In the genomic region with DNA sequence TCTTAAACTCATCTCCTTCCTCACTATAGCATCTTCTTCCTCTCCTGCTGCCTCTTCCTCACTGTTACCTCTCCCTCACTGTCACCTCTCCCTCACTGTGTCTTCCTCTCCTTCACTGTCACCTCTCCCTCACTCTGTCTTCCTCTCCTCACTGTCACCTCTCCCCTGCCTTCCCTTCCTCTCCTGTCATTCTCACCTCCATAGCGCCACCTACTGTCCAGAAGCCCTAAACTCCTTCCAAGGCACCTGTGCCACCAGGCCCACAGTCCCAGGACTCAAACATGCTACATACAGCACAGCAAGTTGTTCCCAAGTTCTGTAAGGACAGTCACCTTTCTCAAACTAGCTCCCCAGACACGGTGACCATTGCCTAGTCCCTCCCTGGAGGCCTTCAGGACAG, we compare ENCODE assay signal across 9 mouse cellular contexts. TPM values are rescaled to one million over a fixed set of nuclear protein-coding genes. Genes with fewer than 3 reads are reported as not detected.
DNase-seq lines count a peak whose midpoint lies in the region; ATAC-seq and TF ChIP-seq lines count a peak whose summit lies in the region.
"Had no signal": no experiment of that assay in that cellular context is flagged by ENCODE, and none has a peak within 500 bp of the region (broad histone marks: within the 10 kb centered on the region; RNA-seq: fewer than 3 reads in every experiment).

No protein-coding gene starts in this region.

- H3K9ac ChIP-seq in heart, embryonic 16.5 days (ENCODE audit: low read length), result no peak overlapping the region
- H3K9ac ChIP-seq in lung, embryonic 14.5 days, result no peak overlapping the region
- H3K9ac ChIP-seq: limb, embryonic 12.5 days had no signal

- no peaks in the 10 kb centered on the region for H3K9me3 ChIP-seq in heart, embryonic 16.5 days (replicated peaks; ENCODE audit: control insufficient read depth, low read length)
- no peaks in the 10 kb centered on the region for H3K9me3 ChIP-seq in lung, embryonic 14.5 days (ENCODE audit: low read depth, low read length)
- H3K9me3 ChIP-seq: limb, embryonic 12.5 days had no signal

- no peak overlapping the region for H3K4me2 ChIP-seq in heart, embryonic 16.5 days (ENCODE audit: low read depth, low read length)
- no peak overlapping the region for H3K4me2 ChIP-seq in lung, embryonic 14.5 days
- H3K4me2 ChIP-seq: limb, embryonic 12.5 days had no signal

- ATAC-seq in heart, embryonic 16.5 days (replicated peaks; ENCODE audit: extremely low read depth, insufficient read depth, low FRiP score), result peak; percentile 59; the same call in 1 of the 2 replicates
- peak; percentile 8; the same call in 1 of the 2 replicates for ATAC-seq in lung, embryonic 14.5 days (ENCODE audit: insufficient read depth)

- no peak overlapping the region for H3K4me3 ChIP-seq in heart, embryonic 16.5 days (ENCODE audit: low read length)
- H3K4me3 ChIP-seq in lung, embryonic 14.5 days (ENCODE audit: low read depth, low read length), result no peak overlapping the region
- H3K4me3 ChIP-seq: limb, embryonic 12.5 days had no signal

- H3K4me1 ChIP-seq in heart, embryonic 16.5 days (ENCODE audit: control insufficient read depth, insufficient read depth, low read length), result peaks cover 5% of the 10 kb centered on the region; the same call in 1 of the 2 replicates
- H3K4me1 ChIP-seq in lung, embryonic 14.5 days (ENCODE audit: insufficient read depth), result no peaks in the 10 kb centered on the region

- H3K36me3 ChIP-seq in heart, embryonic 16.5 days (ENCODE audit: control insufficient read depth, insufficient read depth), result no peaks in the 10 kb centered on the region
- no peaks in the 10 kb centered on the region for H3K36me3 ChIP-seq in lung, embryonic 14.5 days (ENCODE audit: insufficient read depth)
- H3K36me3 ChIP-seq: limb, embryonic 12.5 days had no signal

- no peaks in the 10 kb centered on the region for H3K27me3 ChIP-seq in heart, embryonic 16.5 days (ENCODE audit: control insufficient read depth, insufficient read depth, low read length)
- H3K27me3 ChIP-seq in lung, embryonic 14.5 days (ENCODE audit: insufficient read depth, low read length), result no peaks in the 10 kb centered on the region

- 7% methylated on average over 2 of the region's 2 CpGs for WGBS in heart, embryonic 16.5 days
- 3% methylated on average over 2 of the region's 2 CpGs for WGBS in lung, embryonic 14.5 days

- peak; percentile 72 to 82 for DNase-seq in CD8-positive naive resting alpha-beta T cell, adult 2 months (ENCODE audit: low read depth in 2 of 2, low spot score in 2 of 2)
- peak; percentile 83 to 85 for DNase-seq in adrenal gland, adult 18-20 months (ENCODE audit: low spot score in 2 of 2)
- DNase-seq in embryo, embryonic 10 days (ENCODE audit: low spot score), result peak; percentile 88
- peak; percentile 78 to 92 for DNase-seq in kidney, postnatal 36 days
- DNase-seq in lung, embryonic 14.5 days, result peak; percentile 84
- peak; percentile 45 for DNase-seq in retina, adult 2 months (ENCODE audit: low read depth, low spot score)
- DNase-seq in thymus, postnatal 25 days, result peak; percentile 87

- TF ChIP-seq CTCF in lung, embryonic 14.5 days (IDR thresholded peaks at IDR 0.05; ENCODE audit: low read depth), result peak; percentile 91

- no peak overlapping the region for H3K27ac ChIP-seq in heart, embryonic 16.5 days (ENCODE audit: low read length)
- H3K27ac ChIP-seq in lung, embryonic 14.5 days (ENCODE audit: low read depth), result no peak overlapping the region
- H3K27ac ChIP-seq: limb, embryonic 12.5 days had no signal

RNA-seq across cellular contexts. Expression of gene Pemt, which starts 19.0 kb away (rescaled TPM):
- total RNA-seq in adrenal gland, adult 18-20 months (2021), result 10 to 100 TPM in 1 of 2 experiments, 1 to 10 TPM in 1; 5.5 to 11.1 TPM
- polyA plus RNA-seq in heart, embryonic 16.5 days (2015; fragmentation: Nextera tagmentation; extraction: Ambion mirVana), result 8.2 and 8.6 TPM in 2 replicates
- polyA plus RNA-seq in lung, embryonic 14.5 days (2014; fragmentation: Nextera tagmentation; extraction: Ambion mirVana), result 8.8 and 9.7 TPM in 2 replicates
